Mouse (Mus musculus) brown adipose tissue, adult 24 weeks (tissue): ENCODE measurements at regions not wholly inside any gene's neighbourhood (a gene's known extent, or its start where the extent isn't known, plus 50 kb on each side); places are given as distances from the start of the nearest gene placed in this dataset.
A peak's percentile ranks its signal among the peaks of the same experiment; 100 is the strongest.

Experiments
- H3K27ac ChIP-seq: fragments of 200-500 bp; replicated peaks from 2 replicates; pipeline ENCODE4 v1.5.1; 2012; ENCODE audit warnings: low read depth, mild to moderate bottlenecking, low read length
- H3K4me1 ChIP-seq: fragments of 200-500 bp; 2 replicates; pipeline ENCODE4 v1.6.1; 2012; ENCODE audit warnings: low read length, mixed read lengths; ENCODE audit not compliant: control insufficient read depth, insufficient read depth, insufficient read length
- H3K4me3 ChIP-seq: fragments of 200-500 bp; 2 replicates; pipeline ENCODE4 v1.5.1; 2012; ENCODE audit warnings: low read depth, mild to moderate bottlenecking, low read length, moderate library complexity; ENCODE audit not compliant: insufficient read depth

DNA sequence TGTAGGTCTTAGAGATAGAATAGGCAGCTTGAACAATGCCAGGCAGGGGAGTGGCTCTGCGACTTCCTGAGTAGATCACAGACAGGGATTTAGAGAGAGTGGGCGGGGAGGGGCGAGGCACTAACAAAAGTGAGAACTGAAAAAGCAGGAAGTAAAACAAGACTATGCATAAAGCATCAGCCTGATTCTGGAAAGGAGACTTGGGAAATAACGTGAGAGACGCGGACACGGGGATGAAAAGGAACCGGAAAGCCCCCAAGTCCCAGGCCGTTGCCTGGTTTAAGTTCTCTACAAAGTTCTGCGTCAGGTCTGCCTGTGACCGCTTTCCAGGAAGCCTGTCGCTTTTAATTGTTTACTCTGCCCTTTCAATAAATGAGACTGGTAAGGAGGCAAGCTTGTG is 86.3 kb downstream of the D16Ertd472e start:
- peak overlapping the region; percentile 55 for H3K27ac ChIP-seq
- peak overlapping the region; percentile 33 for H3K4me3 ChIP-seq
- H3K4me1 ChIP-seq: no peaks in the 10 kb centered on the region; the same call in 1 of the 2 replicates

DNA sequence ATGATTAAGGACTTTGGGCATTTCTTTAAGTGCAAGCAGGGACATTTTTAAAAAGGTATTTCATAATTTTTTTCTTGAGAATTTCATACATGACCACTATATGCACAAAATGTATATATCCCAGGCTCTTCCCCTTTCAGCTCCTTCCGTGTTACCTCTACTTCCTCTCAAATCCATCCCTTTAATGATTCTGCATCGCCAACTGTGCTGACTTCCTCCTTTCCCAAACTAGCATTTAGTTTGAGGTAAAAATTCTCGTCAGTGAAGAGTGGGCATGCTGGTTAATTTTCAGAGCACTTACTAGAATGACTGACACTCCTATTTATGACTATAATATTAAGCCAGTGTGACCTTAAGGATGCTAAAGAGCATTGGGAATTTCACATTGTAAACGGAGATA is 86.9 kb downstream of the D16Ertd472e start:
- H3K4me1 ChIP-seq: peaks cover 3% of the 10 kb centered on the region
- H3K27ac ChIP-seq: 0 out of 2 replicates have a peak overlapping the region, but pooled peaks have one; percentile 17
- H3K4me3 ChIP-seq: no peak overlapping the region

DNA sequence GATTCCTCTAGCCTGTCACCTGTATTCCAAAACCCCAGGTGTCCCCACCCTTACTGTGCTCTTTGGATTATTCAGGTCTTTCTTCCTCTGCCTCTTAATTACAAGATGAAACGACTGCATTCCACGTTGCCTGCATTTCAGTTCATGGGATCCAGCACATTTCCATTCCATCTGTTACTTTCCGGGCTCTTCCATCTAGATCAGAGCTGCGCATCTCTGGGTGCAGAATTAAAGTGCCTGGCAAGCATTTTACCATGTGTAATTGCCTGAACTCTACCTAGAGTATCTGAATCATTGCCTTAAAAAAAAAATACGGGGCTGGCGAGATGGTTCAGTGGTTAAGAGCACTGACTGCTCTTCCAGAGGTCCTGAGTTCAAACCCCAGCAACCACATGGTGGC is 90.0 kb downstream of the D16Ertd472e start:
- no peak overlapping the region for H3K27ac ChIP-seq

GRCm38 (mm10) chr16:78484319-78484718 is 92.2 kb downstream of the D16Ertd472e start:
- Histone ChIP-seq H3K4me1 (peaks cover 5% of the 10 kb centered on the region; the same call in 1 of the 2 replicates), H3K4me3 (no peak overlapping the region), H3K27ac (no peak overlapping the region)

More for the DNA sequence above, 90.0 kb downstream of the D16Ertd472e start:
- peaks cover 3% of the 10 kb centered on the region for H3K4me1 ChIP-seq
- no peak overlapping the region for H3K4me3 ChIP-seq

GRCm38 (mm10) chr16:78481571-78481970 is 94.9 kb downstream of the D16Ertd472e start:
- Histone ChIP-seq H3K4me1 (peaks cover 5% of the 10 kb centered on the region; the same call in 1 of the 2 replicates), H3K27ac (peak overlapping the region; percentile 50), H3K4me3 (no peak overlapping the region)

GRCm38 (mm10) chr16:78481065-78481464 is 95.4 kb downstream of the D16Ertd472e start:
- Histone ChIP-seq H3K27ac (peak overlapping the region; percentile 67), H3K4me3 (no peak overlapping the region), H3K4me1 (peaks cover 5% of the 10 kb centered on the region; the same call in 1 of the 2 replicates)

DNA sequence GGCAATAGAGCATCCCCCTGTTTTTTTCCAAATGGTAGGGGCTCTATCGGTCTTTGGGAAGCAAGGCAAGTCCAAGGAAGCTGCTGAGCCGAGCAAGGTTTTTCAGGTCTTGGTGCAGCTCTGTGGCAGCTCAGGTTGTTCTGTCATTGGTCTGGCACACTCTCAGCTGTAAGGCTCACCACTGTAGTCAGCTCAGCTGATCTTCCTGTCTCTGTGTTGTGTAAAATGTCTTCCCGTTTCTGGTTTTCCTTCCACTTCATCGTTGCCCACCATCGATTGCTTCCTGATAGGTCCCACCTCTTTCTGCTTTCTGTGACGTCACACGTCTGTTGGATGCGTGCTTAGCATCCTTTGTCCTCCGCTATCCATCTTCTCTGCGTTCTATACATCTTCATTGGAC is 96.2 kb downstream of the D16Ertd472e start:
- no peak overlapping the region for H3K4me3 ChIP-seq
- H3K27ac ChIP-seq: no peak overlapping the region

DNA sequence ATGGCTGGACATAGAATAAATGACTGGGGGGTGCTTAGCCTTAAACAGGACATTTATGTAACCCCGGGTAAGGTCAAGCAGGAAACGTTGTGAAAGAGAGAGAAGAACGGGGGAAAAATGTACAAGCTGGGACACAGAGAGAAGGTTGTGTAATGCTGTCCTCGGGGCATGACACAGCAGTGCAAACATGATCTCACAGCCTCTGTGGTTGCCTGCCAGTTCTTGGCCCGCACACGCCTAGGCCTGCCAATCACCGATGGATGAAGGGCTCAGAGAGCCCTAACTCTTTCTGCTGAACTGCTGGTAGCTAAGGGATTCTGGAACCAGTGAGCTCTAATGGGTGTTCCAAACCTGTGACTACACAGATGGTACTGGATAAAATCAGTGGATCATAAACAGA is 96.5 kb upstream of the Btg3 start:
- Histone ChIP-seq H3K4me1 (no peaks in the 10 kb centered on the region), H3K27ac (0 out of 2 replicates have a peak overlapping the region, but pooled peaks have one; percentile 31), H3K4me3 (no peak overlapping the region)

More for the DNA sequence above, 96.2 kb downstream of the D16Ertd472e start:
- peaks cover 5% of the 10 kb centered on the region; the same call in 1 of the 2 replicates for H3K4me1 ChIP-seq

DNA sequence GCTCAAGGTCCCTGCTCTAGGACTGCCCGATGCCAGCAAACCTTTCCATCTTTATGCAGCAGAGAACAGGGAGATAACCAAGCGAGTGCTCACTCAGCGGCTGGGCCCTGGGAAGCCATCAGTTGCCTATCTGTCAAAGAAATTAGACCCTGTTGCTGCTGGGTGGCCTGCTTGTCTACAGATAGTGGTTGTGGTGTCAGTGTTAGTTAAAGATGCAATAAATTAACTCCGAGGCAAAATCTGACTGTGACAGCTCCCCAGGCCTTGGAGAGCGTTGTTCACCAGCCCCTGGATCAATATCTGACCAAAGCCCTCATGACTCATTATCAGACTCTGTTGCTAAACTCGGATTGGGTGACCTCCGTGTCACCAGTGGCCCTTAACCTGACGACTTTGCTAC is 83.0 kb upstream of the Btg3 start:
- Histone ChIP-seq H3K4me3 (no peak overlapping the region), H3K27ac (no peak overlapping the region)

DNA sequence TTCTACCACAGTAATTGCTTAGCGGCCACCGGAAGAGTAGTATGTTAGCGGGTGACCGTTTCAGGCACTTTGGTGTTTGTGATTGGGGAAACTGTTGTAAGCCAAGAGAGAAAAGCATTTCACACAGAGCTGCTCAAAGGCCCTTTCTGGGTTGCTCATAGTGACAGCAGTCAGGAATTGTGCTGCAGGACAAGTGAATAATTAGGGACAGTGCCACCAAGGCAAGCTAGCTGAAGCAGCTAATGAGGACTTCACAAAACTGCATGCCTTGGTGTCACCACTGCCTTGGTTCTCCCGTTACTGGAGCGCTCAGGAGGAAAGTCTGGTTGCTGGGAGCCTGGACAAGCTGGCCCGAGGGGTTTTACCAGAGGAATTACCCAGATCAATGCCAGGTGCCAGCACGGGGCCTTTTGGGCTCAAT is 80.7 kb upstream of the Btg3 start:
- H3K4me3 ChIP-seq: no peak overlapping the region
- no peak overlapping the region for H3K27ac ChIP-seq
- H3K4me1 ChIP-seq: no peaks in the 10 kb centered on the region

More for the DNA sequence above, 83.0 kb upstream of the Btg3 start:
- H3K4me1 ChIP-seq: no peaks in the 10 kb centered on the region

DNA sequence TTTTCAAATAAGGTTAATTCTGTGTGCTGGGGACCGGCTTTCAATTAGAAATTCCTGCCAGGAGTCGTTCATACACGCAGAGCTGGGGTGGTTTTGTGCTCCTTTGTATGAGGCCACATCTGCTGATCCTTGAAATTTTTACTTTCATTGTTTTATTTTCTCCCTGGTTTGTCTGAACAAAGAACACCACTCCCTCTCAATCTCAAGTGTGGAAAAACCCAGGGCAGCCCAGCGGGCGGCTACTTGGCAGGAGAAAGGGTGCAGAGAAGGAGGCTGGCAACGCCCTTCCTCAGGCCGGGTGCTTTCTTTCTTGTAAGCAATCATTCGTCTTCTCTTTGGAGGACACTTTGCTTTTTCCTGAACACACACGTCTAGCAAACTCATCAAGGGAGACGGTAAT is 79.4 kb upstream of the Btg3 start:
- H3K4me1 ChIP-seq: no peaks in the 10 kb centered on the region
- no peak overlapping the region for H3K27ac ChIP-seq
- no peak overlapping the region for H3K4me3 ChIP-seq

DNA sequence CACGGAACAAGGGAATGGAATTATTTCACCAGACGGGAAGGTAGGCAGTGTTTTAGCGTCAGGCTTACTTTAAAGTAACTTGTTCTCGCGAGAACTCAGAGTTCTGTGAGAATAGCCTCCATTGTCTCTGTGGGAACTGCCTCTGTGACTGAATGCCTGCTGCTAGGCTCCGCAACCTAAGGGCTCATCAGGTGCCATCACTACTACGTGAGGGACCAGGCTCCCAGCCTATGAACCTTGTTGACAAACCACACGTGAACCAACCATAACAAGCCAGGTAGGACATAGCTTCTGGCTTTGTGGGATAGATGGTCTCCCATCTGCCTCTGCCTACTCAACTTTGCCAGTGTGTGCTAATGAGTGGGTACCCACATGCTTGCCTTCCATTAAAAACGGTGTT is 77.5 kb upstream of the Btg3 start:
- Histone ChIP-seq H3K4me1 (no peaks in the 10 kb centered on the region), H3K4me3 (no peak overlapping the region), H3K27ac (no peak overlapping the region)

DNA sequence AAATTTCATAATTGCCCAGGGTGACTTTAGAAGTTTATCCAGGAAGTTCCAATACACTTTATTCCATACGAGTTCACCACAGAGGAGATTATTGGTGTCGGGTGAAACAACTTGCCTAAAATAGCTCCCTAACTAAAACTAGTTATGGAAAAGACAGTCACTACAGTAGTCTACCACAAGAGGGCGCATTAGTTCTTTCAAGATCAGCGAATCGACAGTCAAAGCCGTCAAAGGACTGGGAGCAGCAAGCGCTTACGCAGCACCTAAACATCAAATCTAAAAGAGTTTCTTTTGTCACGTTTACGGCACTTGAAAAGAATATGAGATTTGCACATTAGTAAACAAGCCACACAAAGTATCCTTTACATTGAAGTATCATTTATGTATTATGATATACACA is 75.3 kb upstream of the Btg3 start:
- H3K4me1 ChIP-seq: no peaks in the 10 kb centered on the region
- H3K27ac ChIP-seq: no peak overlapping the region
- no peak overlapping the region for H3K4me3 ChIP-seq

DNA sequence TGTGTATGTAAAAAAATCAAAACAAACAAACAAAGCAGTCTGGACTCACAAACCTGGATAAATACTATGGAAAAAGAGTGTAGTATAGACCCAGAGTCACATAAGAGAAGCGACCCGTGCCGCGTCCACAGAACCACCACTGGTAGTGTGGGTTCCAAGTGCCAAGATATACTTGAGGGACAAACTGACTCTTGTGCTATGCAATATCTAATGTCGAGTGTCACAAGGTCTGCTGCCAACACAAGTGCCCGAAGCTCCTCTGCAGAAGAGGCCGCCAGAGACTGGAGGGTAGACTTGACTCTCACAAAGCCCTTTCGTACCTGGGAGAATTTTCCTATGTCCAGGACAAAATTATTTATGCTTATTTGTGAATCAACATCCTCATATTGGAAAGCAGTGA is 74.8 kb upstream of the Btg3 start:
- Histone ChIP-seq H3K27ac (no peak overlapping the region), H3K4me1 (no peaks in the 10 kb centered on the region), H3K4me3 (no peak overlapping the region)

- Histone ChIP-seq H3K4me1 (no peaks in the 10 kb centered on the region), H3K4me3 (no peak overlapping the region), H3K27ac (no peak overlapping the region)
Observed at GRCm38 (mm10) chr16:78451251-78451650, 74.3 kb upstream of the Btg3 start.

- Histone ChIP-seq H3K27ac (no peak overlapping the region), H3K4me1 (no peaks in the 10 kb centered on the region), H3K4me3 (no peak overlapping the region)
Observed at GRCm38 (mm10) chr16:78449231-78449630, 72.2 kb upstream of the Btg3 start.

DNA sequence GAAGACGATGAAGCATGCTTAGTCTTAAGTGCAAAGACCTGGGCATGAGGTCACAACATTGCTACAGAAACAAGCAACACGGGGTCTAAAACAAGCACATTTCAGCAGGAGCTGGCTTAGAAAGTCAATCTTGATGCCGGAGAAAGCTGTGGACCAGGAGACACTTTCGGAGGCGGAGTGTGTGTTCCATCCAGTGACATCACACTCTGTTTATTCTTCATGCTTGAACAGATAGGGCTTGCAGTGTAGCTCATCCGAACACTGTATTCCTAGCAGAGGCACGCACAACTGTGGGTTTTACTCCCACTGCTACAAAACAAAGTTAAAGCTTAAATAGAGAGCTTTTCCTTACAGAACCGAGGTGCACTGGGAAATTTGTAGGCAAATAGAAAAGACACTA is 66.3 kb upstream of the Btg3 start:
- Histone ChIP-seq H3K4me3 (no peak overlapping the region), H3K27ac (no peak overlapping the region), H3K4me1 (no peaks in the 10 kb centered on the region)
